Mouse (Mus musculus) hindbrain, embryonic 12.5 days (tissue): Measurements from ENCODE around the gene Gm12845. TPM values are rescaled to one million over a fixed set of nuclear protein-coding genes. Genes with fewer than 3 reads are reported as not detected.
"Not testable (repeated sequence)": the region's sequence is repeated elsewhere in the genome, so short reads cannot be mapped to it uniquely, and the experiment has no call there.

Experiments used
- ATAC-seq: fragments of 200-750 bp; cut with Nextera tagmentation; 2 replicates; pipeline ENCODE4 v1.8.0; 2017; ENCODE audit warnings: moderate TSS enrichment; ENCODE audit not compliant: low FRiP score
- H3K27ac ChIP-seq: fragments of 300-500 bp; sonication (generic); 2 replicates; pipeline ENCODE4 v1.5.1; 2016; ENCODE audit warnings: mild to moderate bottlenecking
- H3K27me3 ChIP-seq: fragments of 300-500 bp; sonication (generic); 2 replicates; pipeline ENCODE4 v1.6.1; 2016; ENCODE audit warnings: mild to moderate bottlenecking
- H3K36me3 ChIP-seq: fragments of 300-500 bp; sonication (generic); 2 replicates; pipeline ENCODE4 v1.6.1; 2016; ENCODE audit warnings: mild to moderate bottlenecking
- H3K4me1 ChIP-seq: fragments of 300-500 bp; sonication (generic); 2 replicates; pipeline ENCODE4 v1.6.1; 2016
- H3K4me2 ChIP-seq: fragments of 300-500 bp; sonication (generic); replicated peaks from 2 replicates; pipeline ENCODE4 v1.6.1; 2016; ENCODE audit warnings: mild to moderate bottlenecking
- H3K4me3 ChIP-seq: fragments of 300-500 bp; sonication (generic); 2 replicates; pipeline ENCODE4 v1.5.1; 2016; ENCODE audit warnings: mild to moderate bottlenecking
- H3K9ac ChIP-seq: fragments of 300-500 bp; sonication (generic); 2 replicates; pipeline ENCODE4 v1.6.1; 2016; ENCODE audit warnings: mild to moderate bottlenecking, moderate library complexity
- H3K9me3 ChIP-seq: fragments of 300-500 bp; sonication (generic); replicated peaks from 2 replicates; pipeline ENCODE4 v1.6.1; 2016; ENCODE audit warnings: mild to moderate bottlenecking
- WGBS: fragments of 180-500 bp; shearing (Covaris S2); methylation state at CpG from one replicate; pipeline ENCODE4 v1.1.7; 2016; 5-methylcytosine and 5-hydroxymethylcytosine counted together
- polyA plus RNA-seq: library from polyadenylated mRNA; unstranded; fragments of >200 nt; fragmentation: Nextera tagmentation; extraction: Ambion mirVana; gene quantifications from 2 replicates; pipeline ENCODE4 v1.2.1, GENCODE M21; 2016

Gene Gm12845
- polyA plus RNA-seq, 1 experiment from 2014 or later = not detected

- Histone ChIP-seq H3K27ac (no peak overlapping the region), H3K4me3 (no peak overlapping the region), H3K4me2 (no peak overlapping the region), H3K27me3 (no peaks in the 10 kb centered on the region), H3K36me3 (no peaks in the 10 kb centered on the region), H3K9ac (no peak overlapping the region), H3K9me3 (no peaks in the 10 kb centered on the region), H3K4me1 (no peaks in the 10 kb centered on the region)
- ATAC-seq = no peak
- WGBS = 78% methylated on average over 3 of the region's 3 CpGs
Measured at GRCm38 (mm10) chr4:117731926-117732325, 7.7 kb downstream of the Gm12845 start.

- Histone ChIP-seq H3K4me1 (no peaks in the 10 kb centered on the region), H3K9me3 (no peaks in the 10 kb centered on the region), H3K4me2 (no peak overlapping the region), H3K27me3 (no peaks in the 10 kb centered on the region), H3K9ac (no peak overlapping the region), H3K36me3 (no peaks in the 10 kb centered on the region), H3K27ac (no peak overlapping the region), H3K4me3 (no peak overlapping the region)
- ATAC-seq = no peak
- 43% methylated on average over 8 of the region's 8 CpGs for WGBS
Measured at GRCm38 (mm10) chr4:117737559-117737958, 13.3 kb downstream of the Gm12845 start.

- H3K27me3 ChIP-seq, H3K4me2 ChIP-seq, H3K27ac ChIP-seq, H3K4me3 ChIP-seq, ATAC-seq, H3K9me3 ChIP-seq, H3K9ac ChIP-seq, H3K36me3 ChIP-seq, H3K4me1 ChIP-seq: not testable (repeated sequence)
- 84% methylated on average over 5 of the region's 5 CpGs for WGBS
Measured at GRCm38 (mm10) chr4:117752469-117752868, 28.3 kb downstream of the Gm12845 start.

GRCm38 (mm10) chr4:117760151-117760550, 35.9 kb downstream of the Gm12845 start:
- H3K27ac ChIP-seq = no peak overlapping the region
- no peak overlapping the region for H3K9ac ChIP-seq
- H3K27me3 ChIP-seq = no peaks in the 10 kb centered on the region
- WGBS = 92% methylated on average over 5 of the region's 5 CpGs
- H3K4me2 ChIP-seq = no peak overlapping the region
- H3K4me1 ChIP-seq = no peaks in the 10 kb centered on the region
- no peaks in the 10 kb centered on the region for H3K9me3 ChIP-seq
- ATAC-seq = no peak
- no peak overlapping the region for H3K4me3 ChIP-seq
- no peaks in the 10 kb centered on the region for H3K36me3 ChIP-seq

GRCm38 (mm10) chr4:117765416-117765815, 41.2 kb downstream of the Gm12845 start, which contains the start of gene Klf17:
Gene Klf17 (minus strand): TSS chr4:117765648.
- 68% methylated on average over 11 of the region's 12 CpGs for WGBS
- H3K4me2 ChIP-seq = no peak within 1 kb of the TSS
- H3K4me3 ChIP-seq = no peak within 1 kb of the TSS
- H3K27ac ChIP-seq = no peak within 1 kb of the TSS
- no peaks in the 10 kb centered on the region for H3K36me3 ChIP-seq
- no peak within 1 kb of the TSS for H3K9ac ChIP-seq
- no peak for ATAC-seq
- H3K27me3 ChIP-seq = no peaks in the 10 kb centered on the region
- H3K9me3 ChIP-seq = no peaks in the 10 kb centered on the region
- no peaks in the 10 kb centered on the region for H3K4me1 ChIP-seq

GRCm38 (mm10) chr4:117770935-117771334, 46.7 kb downstream of the Gm12845 start:
- ATAC-seq = no peak
- H3K9ac ChIP-seq = no peak overlapping the region
- H3K27ac ChIP-seq = no peak overlapping the region
- no peaks in the 10 kb centered on the region for H3K9me3 ChIP-seq
- H3K4me3 ChIP-seq = no peak overlapping the region
- no peak overlapping the region for H3K4me2 ChIP-seq
- no peaks in the 10 kb centered on the region for H3K36me3 ChIP-seq
- H3K4me1 ChIP-seq = no peaks in the 10 kb centered on the region
- WGBS = 26% methylated on average over 5 of the region's 5 CpGs
- H3K27me3 ChIP-seq = no peaks in the 10 kb centered on the region

GRCm38 (mm10) chr4:117772960-117773359, 48.7 kb downstream of the Gm12845 start:
- WGBS = 63% methylated on average over 9 of the region's 9 CpGs
- Histone ChIP-seq H3K4me1 (no peaks in the 10 kb centered on the region), H3K27me3 (no peaks in the 10 kb centered on the region), H3K4me2 (no peak overlapping the region), H3K27ac (no peak overlapping the region), H3K9me3 (no peaks in the 10 kb centered on the region), H3K36me3 (no peaks in the 10 kb centered on the region), H3K4me3 (no peak overlapping the region), H3K9ac (no peak overlapping the region)
- ATAC-seq = no peak

Other genes starting within 250 kb of the Gm12845 start
- gene Rnf220, start 227.4 kb upstream of the Gm12845 start, polyA plus RNA-seq = 104 and 111 TPM in 2 replicates
- gene Eri3, start 174.0 kb upstream of the Gm12845 start, polyA plus RNA-seq = 177 and 178 TPM in 2 replicates
- 70.3 and 72.1 TPM in 2 replicates for gene Dmap1, start 42.1 kb upstream of the Gm12845 start, polyA plus RNA-seq
- gene Klf17, start 41.2 kb downstream of the Gm12845 start, polyA plus RNA-seq = not detected in 2 replicates
- gene Slc6a9, start 110.1 kb downstream of the Gm12845 start, polyA plus RNA-seq = 14.1 and 19.7 TPM in 2 replicates
- gene Ccdc24, start 148.1 kb downstream of the Gm12845 start, polyA plus RNA-seq = 2.9 TPM in 2 replicates
- 43.9 and 44.3 TPM in 2 replicates for gene B4galt2, start 159.1 kb downstream of the Gm12845 start, polyA plus RNA-seq
- gene Atp6v0b, start 162.9 kb downstream of the Gm12845 start, polyA plus RNA-seq = 267 and 289 TPM in 2 replicates
- gene Dph2, start 167.6 kb downstream of the Gm12845 start, polyA plus RNA-seq = 20.5 and 22.4 TPM in 2 replicates
- gene Ipo13, start 190.6 kb downstream of the Gm12845 start, polyA plus RNA-seq = 62.2 and 65.5 TPM in 2 replicates
- 1.7 and 2.3 TPM in 2 replicates for gene Artn, start 205.4 kb downstream of the Gm12845 start, polyA plus RNA-seq